Mouse (Mus musculus) layer of hippocampus, postnatal 25 days (tissue): ENCODE results near the gene 1700017N19Rik. TPM values are rescaled to one million over a fixed set of nuclear protein-coding genes. Genes with fewer than 3 reads are reported as not detected.
"Not testable (repeated sequence)": the region's sequence is repeated elsewhere in the genome, so short reads cannot be mapped to it uniquely, and the experiment has no call there.

Experiments used
- DNase-seq, 2 experiments: peaks; one replicate each; pipeline ENCODE4 v3.0.0; 2022; ENCODE audit warnings: mixed read lengths in 2 of 2, low spot score in 1 of 2; ENCODE audit errors: extremely low spot score in 1 of 2
- total RNA-seq, 2 experiments: library from RNA; stranded (reverse); gene quantifications; 2 replicates each; pipeline ENCODE4 v1.2.3; 2021

1700017N19Rik gene
- total RNA-seq: not detected

DNA sequence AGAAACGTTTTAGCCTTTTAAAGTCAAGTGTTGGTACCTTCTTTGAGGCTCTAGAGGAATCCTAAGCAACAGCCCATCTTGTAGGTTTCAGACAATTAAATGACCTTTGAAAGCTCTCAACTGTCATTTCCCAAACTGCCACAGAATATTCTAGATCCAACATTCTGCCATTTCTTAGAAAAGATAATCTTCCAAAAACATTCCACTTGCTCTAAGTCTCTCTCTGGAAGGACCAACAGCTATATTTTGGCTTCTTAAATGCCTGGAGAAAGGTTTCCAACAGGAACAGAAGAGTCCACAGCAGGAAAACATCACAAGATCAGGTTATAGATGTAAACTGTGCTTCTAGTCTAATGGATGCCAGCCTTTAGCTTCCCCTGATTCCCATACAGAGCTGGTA is at the start of gene 1700017N19Rik, which contains the start of gene 4930430F08Rik:
1700017N19Rik (plus strand) TSS at position 162 of the 400 bp plus-strand sequence.
4930430F08Rik (minus strand) TSS at position 101 of the 400 bp plus-strand sequence.
- DNase-seq: no peak

DNA sequence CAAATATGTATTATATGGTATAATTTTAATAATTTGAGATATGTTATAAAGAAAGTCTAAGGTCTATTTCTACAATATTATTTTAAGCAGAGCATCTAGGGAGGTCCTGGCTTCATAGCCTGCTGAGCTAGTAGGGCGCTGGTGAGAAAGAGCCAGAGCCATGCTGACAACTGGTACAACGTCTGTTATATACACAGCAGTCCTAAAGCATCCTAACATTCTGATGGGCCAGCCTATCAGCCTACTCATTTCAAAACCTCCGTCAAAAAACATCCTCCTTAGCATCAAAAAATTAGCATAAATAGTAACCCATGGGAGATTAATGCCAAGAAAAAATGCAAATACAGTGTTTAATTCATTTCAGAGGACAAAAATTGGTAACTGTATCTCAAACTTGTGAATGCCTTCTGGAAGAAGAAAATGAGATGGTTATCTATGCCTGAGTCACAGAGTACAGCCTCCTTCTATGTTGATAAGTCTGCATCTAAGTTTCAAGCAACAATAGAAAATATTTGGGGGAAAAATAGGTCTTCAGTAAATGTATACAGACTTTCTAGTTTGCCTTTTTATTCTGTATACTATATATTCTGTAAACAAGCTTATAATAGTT is 33.6 kb upstream of the 1700017N19Rik start:
- no peak for DNase-seq

DNA sequence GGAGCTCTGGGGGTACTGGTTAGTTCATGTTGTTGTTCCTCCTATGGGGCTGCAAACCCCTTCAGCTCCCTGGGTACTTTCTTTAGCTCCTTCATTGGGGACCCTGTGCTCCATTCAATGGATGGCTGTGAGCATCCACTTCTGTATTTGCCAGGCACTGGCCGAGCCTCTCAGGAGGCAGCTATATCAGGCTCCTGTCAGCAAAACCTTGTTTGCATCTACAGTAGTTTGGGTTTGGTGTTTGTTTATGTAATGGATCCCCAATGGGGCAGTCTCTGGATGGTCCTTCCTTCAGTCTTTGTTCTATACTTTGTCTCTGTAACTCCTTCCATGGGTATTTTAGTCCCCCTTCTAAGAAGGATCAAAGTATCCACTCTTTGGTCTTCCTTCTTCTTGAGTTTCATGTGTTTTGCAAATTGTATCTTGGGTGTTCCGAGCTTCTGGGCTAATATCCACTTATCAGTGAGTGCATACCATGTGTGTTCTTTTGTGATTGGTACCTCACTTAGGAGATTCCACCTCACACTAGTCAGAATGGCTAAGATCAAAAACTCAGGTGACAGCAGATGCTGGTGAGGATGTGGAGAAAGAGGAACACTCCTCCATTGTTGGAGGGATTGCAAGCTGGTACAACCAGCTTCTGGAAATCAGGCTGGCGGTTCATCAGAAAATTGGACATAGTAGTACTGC is 29.9 kb upstream of the 1700017N19Rik start:
- not testable (repeated sequence) for DNase-seq

DNA sequence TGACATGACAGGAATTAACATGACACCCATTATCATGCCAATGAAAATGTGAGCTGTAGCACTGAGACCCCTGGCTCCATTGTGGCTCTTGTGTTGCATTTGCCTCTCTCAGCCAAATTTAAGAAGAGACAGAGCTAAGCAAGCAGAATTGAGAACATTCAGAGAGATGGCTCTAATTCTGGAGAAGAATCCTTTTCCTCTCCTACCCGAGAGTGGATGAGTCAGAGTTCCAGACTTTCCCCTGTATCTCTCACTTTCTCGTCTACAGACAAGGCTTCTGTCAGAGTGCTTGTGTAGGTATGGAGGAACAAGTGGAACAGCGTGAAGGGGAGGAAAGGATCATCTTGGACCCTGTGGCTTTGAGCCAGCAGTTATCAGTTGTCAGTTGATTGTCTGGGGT is 26.2 kb upstream of the 1700017N19Rik start:
- DNase-seq: no peak

DNA sequence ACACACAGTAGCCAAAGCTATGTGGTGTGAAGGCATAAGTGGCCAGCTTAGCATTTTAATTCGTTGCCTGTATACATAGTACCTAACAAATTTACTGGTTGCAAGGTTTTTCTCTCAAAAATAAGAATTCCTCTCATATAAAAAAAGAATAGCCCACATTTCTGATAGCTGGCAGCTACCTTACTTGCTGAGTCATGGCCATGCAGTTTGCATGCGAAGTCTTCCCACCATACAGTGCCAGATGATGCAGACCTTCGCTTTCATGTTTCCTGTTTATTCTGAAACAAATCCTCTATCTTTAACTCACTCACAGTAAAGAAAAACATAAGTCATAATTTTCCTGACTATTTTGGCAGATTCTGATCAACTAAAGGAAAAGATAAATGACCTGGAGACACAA is 18.6 kb upstream of the 1700017N19Rik start:
- DNase-seq: no peak

DNA sequence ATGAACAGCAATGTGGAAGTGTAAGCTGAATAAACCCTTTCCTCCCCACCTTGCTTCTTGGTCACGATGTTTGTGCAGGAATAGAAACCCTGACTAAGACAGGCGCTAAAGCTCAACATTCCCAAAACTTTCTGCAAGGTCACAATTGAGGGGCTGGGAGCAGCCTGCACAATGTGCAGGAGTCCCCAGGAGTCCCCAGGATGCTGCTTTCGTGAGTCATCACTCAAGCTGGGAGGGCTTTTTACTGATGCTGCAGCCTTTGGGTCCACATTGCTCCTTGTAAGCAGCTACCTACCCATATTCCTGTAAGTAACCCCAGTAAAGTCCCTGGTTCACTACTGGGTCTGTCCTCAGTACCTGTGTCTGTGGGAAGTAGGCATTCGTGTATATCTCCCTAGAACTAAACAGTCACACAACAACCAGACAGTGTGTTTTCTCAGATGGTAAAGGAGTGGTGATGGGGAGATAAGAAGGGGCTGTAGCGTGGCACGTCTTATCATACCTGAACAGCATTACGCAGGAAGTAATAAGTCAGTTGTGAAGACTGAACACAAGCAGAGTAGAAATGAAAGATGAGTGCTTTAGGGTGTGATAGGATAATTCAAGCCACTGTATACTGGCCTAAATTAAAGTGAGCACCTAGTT is 15.7 kb upstream of the 1700017N19Rik start:
- DNase-seq: no peak

DNA sequence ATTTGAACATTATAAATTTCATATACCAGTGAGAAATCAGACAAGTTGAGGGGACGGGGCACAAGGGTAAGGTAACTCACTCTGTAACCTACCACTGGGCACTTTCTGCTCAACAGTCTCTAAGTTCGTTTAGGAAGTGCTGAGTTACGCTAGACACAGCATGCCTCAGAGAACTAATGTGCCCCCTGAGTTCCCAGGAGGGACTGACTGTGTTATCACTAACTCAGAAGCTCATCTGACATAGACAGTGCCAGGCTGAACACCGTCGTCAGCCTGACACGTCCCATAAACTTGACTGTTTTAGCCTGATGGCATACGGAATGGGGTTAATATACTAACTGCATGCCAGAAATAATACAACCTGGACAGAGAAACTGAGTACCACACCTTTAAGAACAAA is 15.0 kb upstream of the 1700017N19Rik start:
- no peak for DNase-seq

DNA sequence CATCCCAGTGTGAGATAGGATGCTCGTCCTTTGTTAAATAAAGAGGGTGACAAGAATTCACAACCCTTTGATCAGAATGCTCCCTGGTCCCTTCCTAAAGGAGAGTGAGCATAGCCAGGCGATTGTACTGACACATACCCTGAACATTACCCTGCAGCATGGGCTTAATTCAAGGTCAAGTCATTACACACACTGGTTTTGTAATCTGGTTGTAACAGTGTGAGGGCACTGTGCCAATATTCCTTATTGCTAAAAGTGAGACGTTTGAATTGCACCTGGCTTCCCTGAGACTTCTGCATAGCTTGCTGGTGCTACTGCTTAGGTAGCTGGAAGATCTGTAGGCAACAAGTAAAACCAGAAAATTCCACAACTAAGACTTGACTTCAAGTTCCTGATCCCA is 6.1 kb upstream of the 1700017N19Rik start:
- DNase-seq: no peak

DNA sequence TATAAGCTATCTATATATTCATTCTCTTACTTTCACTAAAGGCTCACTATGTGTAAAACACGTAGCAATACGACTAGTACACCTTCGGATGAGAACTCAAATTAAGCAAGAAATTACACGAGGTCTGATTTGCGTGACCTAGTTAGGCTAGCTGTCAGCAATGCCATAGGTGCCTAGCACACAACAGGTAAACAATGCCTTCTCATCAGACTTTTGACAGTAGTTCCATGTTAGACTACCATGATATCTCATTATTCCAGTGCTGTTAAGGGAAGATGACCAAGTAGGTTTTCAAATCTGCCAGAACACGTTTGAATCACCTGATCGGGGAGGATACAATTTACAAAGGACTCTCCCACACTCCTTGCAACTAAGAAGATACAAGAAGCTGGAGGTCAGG is 1.8 kb upstream of the 1700017N19Rik start:
- no peak for DNase-seq

DNA sequence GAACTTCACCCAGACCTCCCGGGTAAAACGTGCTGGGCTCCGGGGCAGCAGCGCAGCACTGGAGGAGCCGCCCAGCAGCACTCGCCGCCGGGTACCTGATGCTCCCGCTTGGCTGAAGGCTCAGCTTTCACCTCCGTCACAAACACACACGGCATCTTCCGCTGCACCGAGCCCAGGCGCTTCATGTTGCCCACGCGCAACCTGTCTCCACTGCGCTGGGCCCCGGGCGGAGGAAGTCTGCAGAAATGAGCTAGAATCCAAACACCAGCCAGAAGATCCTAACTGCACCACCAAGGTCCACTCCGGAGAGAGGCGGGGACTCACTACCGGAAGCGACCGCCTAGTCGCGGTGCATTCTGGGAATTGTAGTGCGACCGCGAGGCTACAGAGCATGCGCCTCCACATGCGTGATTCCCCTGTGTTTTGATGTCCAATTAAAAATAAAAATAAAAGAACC is 1.3 kb upstream of the 1700017N19Rik start:
- DNase-seq: peak; percentile 68 to 86

DNA sequence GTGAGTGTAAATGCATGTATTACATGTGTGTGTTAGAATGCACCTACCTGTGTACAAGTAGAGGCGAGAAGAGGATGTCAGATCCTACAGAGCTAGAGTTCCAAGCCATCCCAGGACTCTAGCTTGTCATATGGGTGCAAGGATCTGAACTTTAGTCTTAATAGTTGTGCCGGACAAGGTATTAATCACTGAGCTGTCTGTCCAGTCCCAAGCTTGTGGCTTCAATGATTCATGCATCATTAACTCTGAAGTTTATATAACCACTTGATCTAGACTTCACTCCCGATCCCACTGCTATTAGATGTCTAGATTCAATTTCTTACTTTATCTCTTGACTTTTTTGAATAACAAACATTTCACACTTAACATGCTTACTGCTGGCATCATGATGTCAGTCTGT is 8.1 kb downstream of the 1700017N19Rik start:
- no peak for DNase-seq

DNA sequence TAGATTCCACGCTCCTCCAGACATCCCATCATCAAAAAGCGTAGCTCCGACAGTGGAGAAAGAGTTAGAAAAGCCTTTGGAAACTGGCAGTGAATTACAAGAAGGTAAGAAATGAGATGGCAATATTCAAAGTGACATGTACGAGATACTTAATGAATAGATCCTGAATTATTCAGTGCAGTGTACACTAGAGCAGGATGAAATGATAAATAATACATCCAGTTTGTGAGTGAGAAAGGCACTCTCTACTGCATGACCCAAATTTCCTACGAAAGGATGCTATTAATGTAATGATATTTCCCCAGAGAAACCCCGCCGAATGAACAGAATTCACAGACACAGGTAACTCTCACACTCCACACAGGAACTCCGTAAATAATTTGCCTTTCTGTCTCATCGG is 13.2 kb downstream of the 1700017N19Rik start:
- DNase-seq: no peak

DNA sequence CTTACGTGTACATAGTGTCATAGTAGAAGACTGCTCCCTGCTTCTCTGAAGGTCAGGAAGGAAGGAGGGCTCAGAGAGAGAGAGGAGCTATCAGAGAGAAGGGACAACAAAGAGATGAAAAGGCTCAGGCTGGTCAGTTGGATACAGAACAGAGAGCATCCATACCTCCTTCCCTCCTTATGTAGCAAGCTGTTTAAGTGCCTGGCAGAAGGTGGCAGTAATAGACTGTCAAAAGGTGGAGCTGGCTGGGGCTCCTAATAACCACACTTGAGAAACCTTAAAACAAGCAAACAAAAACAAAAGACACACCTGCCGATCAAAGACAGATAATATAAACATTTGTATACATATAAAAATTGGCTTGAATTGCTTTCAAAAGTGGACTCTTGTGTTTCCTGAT is 14.0 kb downstream of the 1700017N19Rik start:
- no peak for DNase-seq

DNA sequence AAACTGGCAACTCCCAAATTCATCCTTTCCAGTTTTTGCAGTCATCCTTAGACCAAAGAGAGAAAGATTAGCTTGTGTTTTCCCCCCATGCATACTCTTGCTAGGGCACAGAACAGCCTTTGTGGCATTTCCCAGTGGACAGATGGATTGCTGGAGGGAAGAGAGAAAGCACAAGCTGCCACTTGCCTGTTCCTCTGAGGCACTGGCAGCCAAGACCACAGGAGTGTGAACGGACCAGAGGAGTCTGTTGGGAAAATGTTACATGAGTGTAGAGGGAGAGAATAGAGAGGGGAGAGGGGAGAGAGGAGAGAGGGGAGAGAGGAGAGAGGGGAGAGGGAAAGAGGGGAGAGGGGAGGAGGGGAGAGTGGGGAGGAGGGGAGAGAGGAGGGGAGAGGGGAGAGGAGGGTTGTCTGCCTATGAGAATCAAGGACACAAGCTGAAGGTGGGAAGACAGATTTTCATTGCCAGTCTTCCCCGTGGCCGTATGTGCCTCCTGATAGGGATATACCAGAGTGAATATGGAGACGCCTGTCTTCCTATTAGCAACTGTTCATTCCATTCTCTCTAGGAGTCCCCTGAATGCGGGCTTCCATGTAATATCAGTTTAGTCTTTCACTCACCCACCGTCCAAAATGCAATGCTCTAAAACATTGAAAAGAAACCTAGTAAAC is 27.1 kb downstream of the 1700017N19Rik start:
- no peak for DNase-seq

DNA sequence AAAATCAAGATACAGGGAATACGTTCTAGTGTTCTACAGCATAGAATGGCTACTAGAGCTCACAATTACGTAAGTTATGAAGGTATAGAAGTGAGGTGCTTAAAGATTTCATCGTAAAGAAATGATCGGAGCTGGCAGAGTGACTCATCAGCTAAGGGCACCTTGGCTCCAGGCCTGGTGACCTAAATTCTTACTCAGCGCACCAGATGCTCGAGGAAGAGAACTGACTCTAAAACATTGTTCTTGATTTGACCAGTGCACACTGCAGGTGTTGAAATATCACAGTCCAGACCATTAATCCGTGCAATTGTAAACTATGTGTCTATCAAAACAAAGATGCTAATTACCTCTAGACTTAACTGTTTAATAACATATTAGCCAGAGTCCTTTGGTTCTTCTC is 29.2 kb downstream of the 1700017N19Rik start:
- DNase-seq: no peak

DNA sequence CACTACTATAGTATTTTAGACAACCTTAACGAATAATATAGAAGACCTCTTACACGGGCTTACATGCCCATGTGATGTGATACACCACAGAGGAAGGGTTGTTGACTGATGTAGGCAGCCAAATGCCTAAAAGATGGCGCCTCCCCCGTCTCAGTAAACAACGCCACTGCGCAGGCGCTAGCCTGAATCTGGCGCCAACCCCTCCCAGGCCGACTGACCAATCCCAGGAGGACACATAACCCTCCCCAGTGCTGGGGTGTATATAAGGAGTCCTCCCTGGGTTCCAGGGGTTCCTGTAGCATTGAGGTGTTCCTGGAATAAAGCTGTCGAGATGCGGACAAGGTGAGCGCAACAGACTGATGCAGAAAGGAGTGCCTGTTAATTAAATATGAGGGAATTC is 29.8 kb downstream of the 1700017N19Rik start:
- DNase-seq: no peak

DNA sequence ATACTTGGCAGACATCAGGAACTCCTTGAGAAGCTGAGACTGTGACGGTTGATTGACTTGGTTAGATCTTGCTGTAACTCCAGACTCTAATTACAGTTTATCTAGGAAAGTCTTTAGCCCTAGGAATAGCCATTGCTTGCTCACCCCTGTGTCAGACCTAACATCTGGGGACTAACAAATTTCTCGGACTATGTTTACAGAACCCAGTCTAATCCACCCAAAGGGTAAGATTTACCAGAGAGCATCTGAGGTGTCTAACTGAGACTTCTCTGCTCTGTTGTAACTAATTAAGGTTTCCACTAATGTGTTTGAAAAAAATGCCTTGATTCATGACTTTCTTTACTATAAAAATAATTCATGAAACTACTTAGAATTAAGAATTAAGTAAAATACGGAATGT is 32.2 kb downstream of the 1700017N19Rik start:
- no peak for DNase-seq

DNA sequence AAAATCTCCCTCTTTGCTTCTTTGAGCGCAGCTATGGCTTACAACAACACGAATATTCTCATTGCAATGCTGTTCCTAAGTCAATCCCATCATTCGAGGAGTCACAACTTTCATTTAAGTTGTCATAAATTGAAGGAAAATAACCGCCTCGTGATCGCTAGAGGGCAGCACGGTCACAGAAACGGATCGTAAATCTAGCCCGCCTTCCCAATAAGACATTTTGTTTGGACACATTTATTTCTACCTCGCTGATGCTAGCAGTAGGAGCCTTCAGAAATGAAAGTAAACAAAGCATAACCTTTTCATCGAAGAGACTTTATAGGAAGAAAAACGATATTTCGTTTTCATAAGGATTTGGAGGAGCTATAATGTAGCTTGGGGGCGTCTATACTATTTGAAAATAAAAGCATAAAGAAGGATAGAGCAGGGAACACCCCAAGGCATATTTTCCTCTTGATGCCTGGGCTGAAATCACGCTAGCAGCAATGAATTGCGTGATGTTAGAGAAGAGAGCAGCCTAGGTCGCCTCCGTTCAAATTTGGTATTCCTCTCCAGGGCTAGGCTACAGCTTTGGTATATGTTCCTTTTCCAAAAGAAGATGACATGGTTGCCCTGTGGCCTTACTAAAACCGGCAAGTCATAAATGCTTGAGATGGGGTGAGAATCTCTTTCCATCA is 39.6 kb downstream of the 1700017N19Rik start:
- DNase-seq: peak; percentile 17 to 71

DNA sequence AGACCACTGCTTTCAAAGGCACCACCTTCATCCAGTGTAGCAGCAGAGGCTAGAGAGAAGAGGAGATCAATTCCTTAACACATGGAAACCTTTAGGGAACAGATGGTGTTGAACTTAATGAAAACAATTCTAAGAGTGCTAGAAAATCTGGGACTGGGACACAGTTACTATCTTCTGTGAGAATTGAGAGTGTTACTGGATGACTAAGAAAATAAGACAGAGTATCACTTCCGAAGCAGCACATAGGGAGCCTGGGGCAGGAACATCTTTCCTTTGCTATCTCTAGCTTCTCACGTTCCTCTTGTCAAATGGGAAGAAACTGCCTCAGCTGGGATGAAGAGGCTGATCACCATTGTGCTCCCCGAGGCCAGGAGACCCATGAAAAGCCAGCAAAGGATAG is 52.6 kb downstream of the 1700017N19Rik start:
- DNase-seq: no peak

DNA sequence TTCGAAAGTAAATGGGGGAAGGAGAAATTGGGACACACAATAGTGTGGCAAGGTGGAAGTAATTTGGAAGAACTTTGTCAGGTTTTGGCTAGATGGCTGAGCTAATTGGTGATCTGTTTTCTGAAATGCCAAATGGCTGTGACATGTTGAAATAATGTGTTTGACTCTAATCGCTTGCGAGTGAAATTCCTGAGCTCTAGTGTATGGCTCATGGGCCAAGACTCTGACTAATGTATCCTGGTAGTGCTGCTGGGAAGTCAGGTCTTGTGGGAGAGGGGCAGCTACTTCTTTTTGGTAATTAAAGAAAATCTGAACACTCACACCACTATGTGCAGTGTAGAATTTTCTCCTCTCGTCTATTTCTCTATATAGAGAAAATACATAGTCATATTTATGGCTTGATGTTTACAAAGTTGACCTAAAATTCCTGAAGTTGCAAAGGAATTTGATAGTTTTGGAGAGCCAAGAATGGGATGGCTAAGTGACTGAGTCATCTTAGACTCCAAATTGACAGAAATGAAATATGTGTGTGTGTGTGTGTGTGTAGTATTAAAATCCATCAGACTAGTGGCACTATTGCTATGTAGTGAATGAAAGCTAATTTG is 55.1 kb downstream of the 1700017N19Rik start:
- no peak for DNase-seq
